Mouse (Mus musculus) intestine, postnatal 0 days (tissue): ENCODE measurements around the gene Pax5. TPM values are rescaled to one million over a fixed set of nuclear protein-coding genes. Genes with fewer than 3 reads are reported as not detected.

ENCODE experiments used
- ATAC-seq: fragments of 200-750 bp; cut with Nextera tagmentation; 2 replicates; pipeline ENCODE4 v1.8.0; 2017; ENCODE audit warnings: mild to moderate bottlenecking, moderate TSS enrichment, moderate library complexity
- H3K27ac ChIP-seq: fragments of 300-500 bp; sonication (generic); 2 replicates; pipeline ENCODE4 v1.5.1; 2014; ENCODE audit warnings: mild to moderate bottlenecking, low read depth, low read length, moderate library complexity
- H3K27me3 ChIP-seq: fragments of 300-500 bp; sonication (generic); replicated peaks from 2 replicates; pipeline ENCODE4 v1.6.1; 2014; ENCODE audit warnings: low read length, mixed read lengths; ENCODE audit not compliant: control insufficient read depth, insufficient read depth
- H3K36me3 ChIP-seq: fragments of 300-500 bp; sonication (generic); 2 replicates; pipeline ENCODE4 v1.6.1; 2014; ENCODE audit warnings: mild to moderate bottlenecking, moderate library complexity; ENCODE audit not compliant: control insufficient read depth, insufficient read depth
- H3K4me1 ChIP-seq: fragments of 300-500 bp; sonication (generic); replicated peaks from 2 replicates; pipeline ENCODE4 v1.6.1; 2014; ENCODE audit warnings: antibody characterized with exemption, low read length, mixed read lengths; ENCODE audit not compliant: control insufficient read depth, insufficient read depth
- H3K4me2 ChIP-seq: fragments of 300-500 bp; sonication (generic); replicated peaks from 2 replicates; pipeline ENCODE4 v1.6.1; 2014; ENCODE audit warnings: low read depth, mild to moderate bottlenecking, moderate library complexity
- H3K4me3 ChIP-seq: fragments of 300-500 bp; sonication (generic); 2 replicates; pipeline ENCODE4 v1.5.1; 2014; ENCODE audit warnings: low read depth, low read length
- H3K9ac ChIP-seq: fragments of 300-500 bp; sonication (generic); 2 replicates; pipeline ENCODE4 v1.6.1; 2014; ENCODE audit warnings: mild to moderate bottlenecking, low read depth, low read length
- H3K9me3 ChIP-seq: fragments of 300-500 bp; sonication (generic); 2 replicates; pipeline ENCODE4 v1.6.1; 2016; ENCODE audit warnings: mixed run types; ENCODE audit not compliant: control insufficient read depth
- CTCF ChIP-seq: sonication (generic); IDR thresholded peaks from 2 replicates; pipeline ENCODE4 v1.5.1; 2016; ENCODE audit warnings: low read depth, mild to moderate bottlenecking, control low read depth, antibody characterized with exemption, moderate library complexity
- WGBS: fragments of 180-500 bp; shearing (Covaris S2); extraction: QIAGEN DNeasy Blood & Tissue Kit; methylation state at CpG from one replicate; pipeline ENCODE4 v1.1.7; 2014; 5-methylcytosine and 5-hydroxymethylcytosine counted together
- polyA plus RNA-seq: library from polyadenylated mRNA; unstranded; fragments of >200 nt; fragmentation: Nextera tagmentation; extraction: Ambion mirVana; gene quantifications from 2 replicates; pipeline ENCODE4 v1.2.1, GENCODE M21; 2015

Gene Pax5
- polyA plus RNA-seq, 1 experiment from 2014 or later, result 0.01 TPM

- Histone ChIP-seq H3K27me3 (no peaks in the 10 kb centered on the region), H3K9ac (no peak overlapping the region), H3K4me2 (no peak overlapping the region), H3K4me1 (no peaks in the 10 kb centered on the region), H3K9me3 (no peaks in the 10 kb centered on the region), H3K36me3 (no peaks in the 10 kb centered on the region), H3K27ac (no peak overlapping the region), H3K4me3 (no peak overlapping the region)
- 71% methylated on average over 8 of the region's 8 CpGs for WGBS
- TF ChIP-seq CTCF, result no peak
- no peak for ATAC-seq
Observed at GRCm38 (mm10) chr4:44601370-44601769, 108.9 kb downstream of the Pax5 start.

GRCm38 (mm10) chr4:44600875-44601274 is 109.4 kb downstream of the Pax5 start:
- Histone ChIP-seq H3K27ac (no peak overlapping the region), H3K4me2 (no peak overlapping the region), H3K27me3 (no peaks in the 10 kb centered on the region), H3K9me3 (no peaks in the 10 kb centered on the region), H3K4me3 (no peak overlapping the region), H3K9ac (no peak overlapping the region), H3K4me1 (no peaks in the 10 kb centered on the region), H3K36me3 (no peaks in the 10 kb centered on the region)
- WGBS, result 39% methylated on average over 5 of the region's 5 CpGs
- TF ChIP-seq CTCF, result no peak
- no peak for ATAC-seq

- 80% methylated on average over 9 of the region's 9 CpGs for WGBS
- no peak for ATAC-seq
- H3K27ac ChIP-seq, result no peak overlapping the region
Observed at GRCm38 (mm10) chr4:44597965-44598364, 112.3 kb downstream of the Pax5 start.

GRCm38 (mm10) chr4:44593091-44593490 is 117.2 kb downstream of the Pax5 start:
- Histone ChIP-seq H3K4me3 (no peak overlapping the region), H3K4me1 (no peaks in the 10 kb centered on the region), H3K9me3 (no peaks in the 10 kb centered on the region), H3K27ac (no peak overlapping the region), H3K9ac (no peak overlapping the region), H3K27me3 (no peaks in the 10 kb centered on the region), H3K36me3 (no peaks in the 10 kb centered on the region), H3K4me2 (no peak overlapping the region)
- no peak for TF ChIP-seq CTCF
- ATAC-seq, result no peak
- 83% methylated on average over 2 of the region's 2 CpGs for WGBS

More at GRCm38 (mm10) chr4:44597965-44598364, 112.3 kb downstream of the Pax5 start:
- Histone ChIP-seq H3K4me3 (no peak overlapping the region), H3K4me2 (no peak overlapping the region), H3K9me3 (no peaks in the 10 kb centered on the region), H3K27me3 (no peaks in the 10 kb centered on the region), H3K9ac (no peak overlapping the region), H3K4me1 (no peaks in the 10 kb centered on the region), H3K36me3 (no peaks in the 10 kb centered on the region)
- no peak for TF ChIP-seq CTCF

GRCm38 (mm10) chr4:44582687-44583086 is 127.6 kb downstream of the Pax5 start:
- 77% methylated on average over 4 of the region's 4 CpGs for WGBS
- no peaks in the 10 kb centered on the region for H3K9me3 ChIP-seq
- no peak for TF ChIP-seq CTCF
- no peak overlapping the region for H3K27ac ChIP-seq
- no peak overlapping the region for H3K4me2 ChIP-seq
- no peaks in the 10 kb centered on the region for H3K4me1 ChIP-seq
- ATAC-seq, result no peak
- no peak overlapping the region for H3K4me3 ChIP-seq
- no peaks in the 10 kb centered on the region for H3K27me3 ChIP-seq
- H3K36me3 ChIP-seq, result no peaks in the 10 kb centered on the region
- no peak overlapping the region for H3K9ac ChIP-seq

GRCm38 (mm10) chr4:44578591-44578990 is 131.7 kb downstream of the Pax5 start:
- no peak for ATAC-seq
- Histone ChIP-seq H3K36me3 (no peaks in the 10 kb centered on the region), H3K4me3 (no peak overlapping the region), H3K4me1 (no peaks in the 10 kb centered on the region), H3K27ac (no peak overlapping the region), H3K9me3 (no peaks in the 10 kb centered on the region), H3K4me2 (no peak overlapping the region), H3K9ac (no peak overlapping the region), H3K27me3 (no peaks in the 10 kb centered on the region)
- WGBS, result 43% methylated on average over 5 of the region's 5 CpGs
- no peak for TF ChIP-seq CTCF

- H3K27me3 ChIP-seq, result no peaks in the 10 kb centered on the region
- peak; percentile 75 for TF ChIP-seq CTCF
- H3K4me1 ChIP-seq, result no peaks in the 10 kb centered on the region
- H3K27ac ChIP-seq, result no peak overlapping the region
- 46% methylated on average over 5 of the region's 5 CpGs for WGBS
- H3K4me3 ChIP-seq, result no peak overlapping the region
- no peaks in the 10 kb centered on the region for H3K9me3 ChIP-seq
- ATAC-seq, result no peak
- no peak overlapping the region for H3K9ac ChIP-seq
- no peak overlapping the region for H3K4me2 ChIP-seq
- no peaks in the 10 kb centered on the region for H3K36me3 ChIP-seq
Observed at GRCm38 (mm10) chr4:44577293-44577692, 133.0 kb downstream of the Pax5 start.
